Mouse (Mus musculus) gastrocnemius, postnatal 10 days (tissue): ENCODE measurements around the gene Usp15. TPM values are rescaled to one million over a fixed set of nuclear protein-coding genes. Genes with fewer than 3 reads are reported as not detected.

Source experiments
- DNase-seq: peaks from one replicate; pipeline ENCODE4 v3.0.0; 2021; ENCODE audit warnings: mixed read lengths
- total RNA-seq, 2 experiments: library from RNA; stranded (reverse); gene quantifications; 2 replicates each; pipeline ENCODE4 v1.2.3; 2021

Gene Usp15
- total RNA-seq, 2 experiments from 2014 or later: 144 to 145 TPM

DNA sequence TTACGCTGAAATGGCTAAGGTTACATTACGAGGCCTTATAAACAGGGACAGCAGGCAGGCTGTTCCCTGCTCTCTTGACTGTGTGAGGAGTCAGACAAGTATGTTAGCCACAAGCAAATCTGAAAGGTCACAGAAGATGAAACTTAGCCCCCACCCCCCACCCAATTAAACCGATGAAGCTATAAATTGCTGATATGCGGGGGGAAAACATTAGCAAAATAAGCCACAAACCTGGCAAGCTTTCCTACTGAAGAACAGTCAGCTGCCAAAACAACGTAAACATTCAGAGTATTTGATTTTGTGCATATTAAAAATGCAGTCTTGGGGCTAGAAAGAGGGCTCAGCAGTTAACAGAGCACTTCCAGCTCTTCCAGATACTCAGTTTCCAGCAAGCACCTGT lies 88.7 kb downstream of the Usp15 start:
- DNase-seq: no peak

DNA sequence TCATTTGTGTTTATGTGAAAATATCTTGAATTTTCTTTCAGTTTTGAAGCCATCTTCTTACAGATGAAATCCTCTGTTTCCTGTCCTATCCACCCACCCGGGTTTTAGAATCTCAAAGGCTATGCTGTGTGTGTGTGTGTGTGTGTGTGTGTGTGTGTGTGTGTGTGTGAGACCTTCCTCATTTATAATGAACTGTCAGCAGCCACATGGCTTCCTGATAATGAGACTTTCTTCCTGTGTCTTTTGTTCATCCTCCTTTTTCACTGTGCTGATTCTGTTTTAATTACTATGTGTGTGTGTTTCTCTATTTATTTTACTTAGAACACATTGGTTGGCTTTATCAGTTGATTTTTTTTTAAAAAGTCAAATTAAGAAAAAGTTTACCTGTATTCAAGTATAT lies 95.5 kb downstream of the Usp15 start:
- DNase-seq: no peak

DNA sequence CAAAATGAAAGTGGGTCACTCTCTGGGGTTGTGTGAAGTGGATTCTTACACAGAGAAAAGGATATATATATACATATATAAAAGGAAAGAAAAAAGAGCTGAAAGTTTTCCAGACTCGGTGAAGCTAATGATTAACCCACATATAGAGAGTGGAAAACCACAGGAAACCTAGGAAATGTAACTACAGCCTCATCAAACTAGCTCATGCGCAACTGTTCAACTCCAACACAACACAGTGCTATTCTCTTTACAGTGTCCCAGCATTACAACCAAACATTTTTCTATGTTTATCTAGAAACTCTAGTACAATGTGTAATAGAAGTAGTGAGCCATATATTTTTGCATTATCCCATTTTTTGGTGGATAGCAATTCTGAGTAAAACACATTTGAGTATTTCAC lies 96.2 kb downstream of the Usp15 start:
- DNase-seq: no peak

DNA sequence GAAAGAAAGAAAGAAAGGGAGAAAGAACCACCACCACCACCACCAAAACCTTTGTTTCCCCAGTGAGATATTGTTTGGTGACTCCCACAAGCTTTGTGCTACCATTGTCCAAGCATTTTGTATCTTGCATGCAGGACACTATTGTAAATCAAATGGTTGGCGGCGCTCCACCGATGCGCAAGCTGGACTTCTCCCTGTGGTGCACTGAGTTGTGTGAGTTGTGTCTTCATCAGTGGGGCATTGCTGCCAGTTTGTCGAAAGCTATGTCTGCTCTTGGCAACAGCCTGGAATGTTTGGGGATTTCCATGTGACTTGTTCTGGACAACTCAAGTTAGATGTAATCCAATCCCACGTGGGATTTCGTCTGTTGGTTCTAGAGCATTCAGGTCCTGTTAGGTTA lies 102.3 kb downstream of the Usp15 start:
- DNase-seq: no peak

DNA sequence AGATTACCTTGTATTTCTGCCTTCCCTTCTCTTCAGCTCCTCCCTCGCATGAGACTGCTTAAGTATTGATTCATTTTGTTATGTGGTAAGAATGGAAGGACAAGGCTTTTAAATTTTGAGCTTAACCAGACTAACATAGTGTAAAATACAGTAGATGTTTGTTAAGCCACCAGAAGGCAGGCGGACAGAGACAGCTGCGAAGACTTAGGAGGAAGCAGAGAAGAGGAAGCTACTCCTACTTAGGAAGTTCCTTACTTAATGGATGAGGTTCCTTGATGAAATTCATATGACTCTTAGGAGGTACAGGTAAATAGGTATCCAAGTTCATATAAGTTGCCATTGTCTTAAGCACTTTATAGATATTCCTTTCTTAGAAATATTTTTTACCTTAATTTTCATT lies 104.2 kb downstream of the Usp15 start:
- no peak for DNase-seq

DNA sequence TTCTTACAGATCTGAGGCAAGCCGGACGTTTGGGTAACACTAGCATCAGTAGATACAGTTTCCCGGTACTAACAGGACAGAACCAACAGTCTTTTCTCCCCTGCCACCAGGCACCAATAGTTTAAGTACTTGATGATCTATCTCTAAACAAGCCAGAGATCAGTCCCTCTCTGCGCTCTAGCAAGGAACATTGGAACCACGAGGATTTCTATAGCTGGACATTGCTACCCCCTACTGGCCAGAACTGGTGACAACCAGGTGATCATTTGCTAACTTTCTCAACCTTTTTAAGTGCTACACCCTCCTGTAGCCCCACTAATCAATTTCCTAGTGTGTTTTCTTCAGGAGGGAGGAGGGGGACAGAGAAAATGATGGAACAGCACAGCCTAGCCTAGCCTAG lies 105.1 kb downstream of the Usp15 start:
- peak; percentile 17 for DNase-seq

DNA sequence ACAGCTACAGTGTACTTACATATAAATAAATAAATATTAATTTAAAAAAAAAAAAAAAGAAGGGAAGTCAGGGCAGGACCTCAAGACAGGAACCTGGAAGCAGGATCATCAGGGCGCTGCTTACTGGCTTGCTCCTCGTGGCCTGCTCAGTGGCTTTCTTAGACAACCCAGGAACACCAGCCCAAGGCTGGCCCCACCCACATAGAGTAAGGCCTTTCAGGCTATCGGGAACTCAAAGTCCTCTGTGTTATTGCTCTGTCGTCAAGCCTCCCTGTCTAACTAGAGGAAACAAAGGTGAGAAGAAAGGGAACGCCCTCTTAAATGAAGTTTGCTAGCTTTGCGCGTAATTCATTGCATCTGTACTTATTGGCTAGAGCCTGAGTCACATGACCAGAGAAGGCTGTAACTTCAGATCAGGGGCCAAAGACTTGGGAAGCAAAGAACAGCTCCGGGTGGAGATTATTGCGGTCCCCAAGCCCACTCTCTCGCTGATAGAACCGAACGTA lies 107.3 kb downstream of the Usp15 start:
- no peak for DNase-seq

DNA sequence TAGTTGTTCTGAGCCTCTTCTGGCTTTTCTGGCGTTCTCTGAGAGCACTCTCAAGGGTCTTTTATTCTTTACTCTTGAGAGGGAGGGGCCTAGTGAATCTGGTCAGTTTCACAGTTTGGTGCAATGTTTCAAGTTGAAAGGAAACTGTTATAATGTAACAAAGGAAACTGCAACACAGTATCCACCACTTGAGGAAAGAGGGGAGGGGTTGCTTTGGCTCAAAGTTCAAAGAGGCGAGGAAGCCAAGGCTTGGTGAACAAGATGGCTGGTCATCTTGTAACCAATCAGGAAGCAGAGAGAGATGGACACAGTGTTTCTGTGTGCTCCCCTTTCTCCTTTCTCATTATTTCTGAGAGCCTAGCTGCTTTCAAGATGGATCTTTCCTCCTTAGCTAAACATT lies 109.9 kb downstream of the Usp15 start:
- DNase-seq: no peak

DNA sequence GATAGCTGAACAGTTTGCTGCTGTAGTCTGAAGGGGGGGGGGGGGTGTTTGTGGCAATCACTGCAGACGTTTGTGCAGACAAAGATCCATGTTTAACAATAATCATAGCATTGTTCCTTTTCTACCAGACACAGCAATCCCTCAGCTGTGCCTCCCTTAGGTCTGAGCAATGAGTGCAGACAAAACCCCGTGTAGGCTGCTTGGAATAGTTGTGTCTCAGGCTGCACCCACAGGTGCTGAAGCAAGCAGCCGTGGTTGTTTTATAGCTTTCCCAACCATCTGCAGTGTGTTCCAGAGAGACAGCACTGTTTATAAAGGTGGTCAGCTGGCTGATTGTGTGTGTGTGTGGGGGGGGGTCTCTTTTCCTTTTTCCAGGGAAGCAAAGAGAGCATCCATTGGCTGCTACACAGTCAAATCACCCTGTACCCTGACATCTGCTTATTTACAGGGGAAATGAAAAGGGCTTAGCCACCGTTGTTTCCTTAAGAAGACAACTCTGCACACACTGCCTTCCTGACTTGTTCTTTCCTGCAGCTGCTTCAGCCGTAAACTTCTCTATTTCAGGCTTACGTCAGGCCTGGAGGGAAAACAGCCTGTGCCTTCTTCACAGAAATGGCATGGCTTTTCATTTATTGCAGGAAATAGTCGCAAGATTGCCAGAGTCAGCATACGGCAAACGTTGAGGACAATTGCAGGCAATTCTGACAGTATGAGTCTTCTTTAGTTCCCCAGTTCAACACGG lies 111.7 kb downstream of the Usp15 start:
- no peak for DNase-seq

DNA sequence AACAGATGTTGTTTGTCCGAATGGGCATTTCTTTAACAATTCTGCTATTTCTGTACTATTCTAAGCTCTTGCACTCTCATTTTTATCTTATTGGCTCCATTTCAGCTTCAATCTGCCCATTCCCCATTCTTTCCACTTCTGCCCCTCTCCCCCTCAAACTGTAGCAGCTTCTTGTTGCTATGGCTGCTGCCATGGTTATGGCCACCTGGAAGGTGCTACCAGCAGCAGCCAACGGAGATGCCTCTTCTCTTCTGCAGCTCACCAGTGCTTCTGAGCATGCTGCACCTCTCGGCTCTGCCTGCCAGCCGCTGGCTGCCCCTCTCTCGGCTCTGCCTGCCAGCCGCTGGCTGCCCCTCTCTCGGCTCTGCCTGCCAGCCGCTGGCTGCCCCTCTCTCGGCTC lies 112.5 kb downstream of the Usp15 start:
- DNase-seq: no peak

DNA sequence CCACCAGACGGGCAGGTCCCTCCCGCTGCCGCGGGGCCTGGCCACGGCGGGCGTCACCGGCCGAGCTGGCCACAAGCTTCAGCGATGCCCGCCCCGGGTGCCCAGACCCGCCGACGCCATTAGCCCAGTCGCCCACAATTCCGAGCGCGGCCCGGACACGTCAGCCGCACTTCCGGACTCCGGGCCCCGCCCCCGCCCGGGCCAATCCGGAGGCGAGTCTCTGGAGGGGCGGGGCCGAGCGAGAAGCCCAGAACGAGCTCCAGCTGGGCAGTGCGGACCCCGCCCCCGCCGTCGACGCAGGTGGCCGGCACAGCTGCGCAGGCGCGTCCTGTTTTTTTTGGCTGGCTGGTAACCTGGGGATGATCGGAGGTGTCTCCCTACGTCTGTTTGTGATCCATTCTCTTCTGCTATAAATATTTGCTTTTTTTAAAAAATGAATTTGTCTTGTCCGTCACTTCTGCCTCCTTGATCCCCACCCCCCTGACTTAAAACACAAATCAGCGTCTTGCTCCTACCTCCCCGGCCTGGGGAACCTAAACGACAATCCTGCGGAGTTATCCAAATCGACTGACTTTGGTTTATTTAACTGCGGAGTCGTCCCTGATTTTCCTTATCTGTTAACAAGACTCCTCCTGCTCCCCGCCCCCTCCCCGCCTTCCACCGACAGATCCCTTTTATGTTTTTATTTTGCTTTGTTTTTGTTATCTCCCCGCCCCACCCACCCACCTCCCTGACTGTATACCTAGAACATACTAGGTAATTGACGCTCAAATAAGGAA lies 120.4 kb downstream of the Usp15 start, which contains the start of gene Mon2:
Gene Mon2 (minus strand): TSS at position 261 of the 779 bp plus-strand sequence.
- DNase-seq: peak; percentile 96

DNA sequence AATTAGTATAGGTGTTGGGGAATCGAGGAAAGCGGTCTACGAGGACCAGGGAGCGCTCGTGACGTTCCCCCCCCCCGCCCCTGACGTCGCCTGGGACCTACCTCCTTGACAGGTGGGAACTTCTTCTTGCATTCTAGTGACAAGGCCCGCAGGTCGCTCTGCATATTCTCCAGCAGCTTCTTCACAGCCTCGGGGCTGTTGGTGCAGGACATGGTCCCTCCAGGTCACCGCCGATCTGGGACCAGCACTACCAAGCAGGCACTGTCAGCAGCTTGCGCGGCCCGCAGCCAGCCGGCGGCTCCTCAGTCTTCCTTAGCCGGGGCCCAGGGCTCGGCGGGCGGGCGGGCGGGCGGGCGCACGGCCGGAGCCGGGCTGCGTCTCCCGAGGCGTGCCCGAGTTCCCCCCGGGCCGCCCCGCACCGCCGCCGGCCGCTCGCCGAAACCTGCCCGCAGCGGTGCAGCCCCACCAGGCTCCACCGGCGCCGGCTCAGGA lies 121.0 kb downstream of the Usp15 start:
- no peak for DNase-seq

DNA sequence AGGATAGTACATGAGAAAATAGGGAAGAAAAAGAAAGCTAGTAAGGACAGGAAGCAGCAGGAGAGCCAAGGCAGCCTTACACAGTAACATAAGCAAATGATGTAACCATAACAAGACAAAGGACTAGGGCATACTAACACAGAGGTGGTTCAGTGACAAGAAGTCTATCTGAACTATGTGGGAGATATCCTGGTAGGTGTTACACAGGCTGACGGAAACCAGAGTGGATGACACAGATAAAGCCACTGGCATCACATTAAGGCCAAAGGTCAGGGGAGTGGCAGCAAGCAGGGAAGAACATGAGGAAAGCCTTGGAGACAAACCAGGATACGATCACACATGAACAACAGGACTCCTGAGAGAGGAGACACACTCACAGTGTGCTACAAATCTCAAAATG lies 124.8 kb downstream of the Usp15 start:
- no peak for DNase-seq

DNA sequence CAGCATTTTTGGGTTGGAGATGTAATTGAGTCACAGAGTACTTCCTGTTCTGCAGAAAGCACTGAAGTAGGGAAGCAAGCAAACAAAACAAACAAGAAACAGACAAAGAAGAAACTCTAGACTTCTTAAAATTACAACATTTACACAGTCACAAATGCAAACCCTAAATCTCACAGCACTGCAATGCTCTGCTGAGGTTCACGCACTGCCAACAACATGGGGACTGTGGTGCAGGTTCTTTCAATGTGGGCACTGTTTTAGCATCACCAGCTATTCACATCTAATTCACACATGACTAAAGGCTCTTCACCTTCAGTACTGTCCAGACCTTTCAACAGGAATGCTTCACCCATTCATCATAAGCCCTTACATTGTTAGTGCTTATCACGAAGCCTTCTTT lies 133.8 kb downstream of the Usp15 start:
- no peak for DNase-seq

DNA sequence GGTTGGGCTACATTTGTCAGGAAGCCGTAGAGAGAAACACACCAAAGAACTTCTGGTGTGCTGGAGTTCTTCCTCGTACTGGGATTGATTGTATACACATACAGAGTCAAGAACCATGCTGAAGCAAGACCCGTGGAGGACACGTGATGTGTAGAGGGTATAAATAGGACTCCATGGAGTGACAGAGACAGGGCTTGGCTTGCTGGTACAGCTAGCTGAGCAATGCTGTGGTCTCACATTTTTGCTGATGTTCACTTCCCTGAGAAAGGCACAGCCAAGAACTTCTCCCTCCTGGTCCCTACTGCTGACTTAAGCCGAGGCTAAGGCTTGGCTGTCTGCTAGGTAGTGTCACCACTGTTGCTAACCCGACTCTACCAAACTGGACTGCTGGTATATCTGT lies 136.0 kb downstream of the Usp15 start:
- DNase-seq: no peak

DNA sequence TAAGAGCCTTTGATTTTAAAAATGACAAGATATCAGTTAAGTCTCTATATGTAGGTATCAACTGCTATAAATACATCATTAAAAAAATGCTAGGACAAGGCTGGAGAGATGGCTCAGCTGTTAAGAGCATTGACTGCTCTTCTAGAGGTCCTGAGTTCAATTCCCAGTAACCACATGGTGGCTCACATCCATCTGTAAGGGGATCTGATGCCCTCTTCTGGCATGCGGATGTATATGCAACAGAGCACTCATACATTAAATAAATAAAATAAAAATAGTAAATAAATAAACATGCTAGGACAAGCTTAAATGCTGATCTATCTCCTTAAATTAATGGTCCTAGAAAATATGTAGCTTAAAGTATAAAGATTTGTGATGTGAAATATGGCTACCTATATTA lies 139.7 kb downstream of the Usp15 start:
- DNase-seq: no peak

DNA sequence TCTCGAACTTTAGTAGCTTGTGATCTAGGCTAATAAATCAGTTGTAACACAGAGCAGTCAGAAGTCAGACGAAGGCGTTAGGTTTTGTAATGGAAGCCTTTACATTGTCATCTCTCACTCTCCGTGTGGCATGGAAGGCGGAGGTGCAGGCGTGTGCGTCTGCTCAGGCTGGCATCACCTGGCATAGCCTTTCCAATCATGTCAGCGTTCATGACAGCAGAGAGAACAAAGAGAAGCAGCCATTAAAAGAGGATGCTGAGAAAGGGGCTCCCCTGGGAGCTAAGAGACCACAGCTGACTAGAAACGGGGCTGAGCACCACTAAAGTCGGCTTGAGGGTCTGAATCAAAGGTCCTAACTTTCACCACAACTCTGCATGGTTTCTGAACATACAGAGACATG lies 140.3 kb downstream of the Usp15 start:
- DNase-seq: no peak

DNA sequence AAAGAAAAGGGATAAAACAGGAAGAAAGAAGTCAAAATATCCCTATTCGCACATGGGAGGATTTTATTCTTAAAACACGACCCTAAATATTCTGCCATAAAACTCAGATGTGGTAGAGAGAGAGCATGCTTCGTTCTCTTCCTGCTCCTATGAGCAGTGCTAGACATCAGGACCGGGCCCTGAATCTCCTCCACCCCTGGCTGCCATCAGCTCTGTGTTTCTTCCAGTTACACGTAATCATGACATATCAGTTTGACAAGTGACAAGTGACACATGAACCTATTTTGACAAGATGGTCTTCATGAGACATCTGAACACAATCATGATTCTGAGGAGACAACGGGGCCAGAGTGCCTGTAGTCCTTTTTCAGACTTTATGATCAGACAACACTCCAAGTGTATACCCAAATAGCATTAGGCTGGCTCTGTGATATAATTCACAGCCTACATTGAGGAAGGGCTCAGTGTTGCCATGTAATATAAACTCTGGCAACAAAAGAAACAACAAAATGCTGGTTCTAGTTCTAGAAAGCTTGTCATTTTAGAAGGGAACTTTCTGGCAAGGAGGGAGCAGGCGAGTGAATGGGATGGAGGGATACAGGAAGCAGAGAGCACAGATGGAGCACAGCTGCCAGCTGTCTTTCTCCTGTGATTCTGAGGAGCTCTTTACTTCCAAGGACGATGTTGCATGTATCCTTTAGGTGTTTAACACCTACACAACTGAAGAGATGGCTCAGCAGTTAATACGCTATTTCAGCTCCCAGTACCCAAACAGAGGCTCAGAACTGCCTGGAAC lies 141.4 kb downstream of the Usp15 start:
- DNase-seq: no peak
